22 mouse cellular contexts compared by ENCODE assay signal in the genomic region with DNA sequence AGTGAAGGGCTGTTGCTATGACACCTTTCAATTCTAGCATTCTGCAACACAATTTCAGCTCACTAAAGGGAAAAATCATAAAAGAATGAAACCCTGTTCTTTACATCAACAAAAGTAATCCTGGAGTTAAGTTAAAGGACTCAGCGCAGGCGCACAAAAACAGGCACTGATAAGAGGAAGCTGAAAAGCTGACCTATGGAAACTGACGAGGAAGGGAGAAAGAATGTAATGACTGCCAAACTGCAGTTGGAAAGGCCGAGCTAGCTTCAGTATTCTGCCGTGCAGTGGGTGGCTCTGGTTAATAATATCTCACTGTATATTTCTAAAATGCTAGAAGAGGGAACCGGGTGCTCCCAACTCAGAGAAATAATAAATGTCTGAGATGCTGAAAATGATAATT. TPM values are rescaled to one million over a fixed set of nuclear protein-coding genes. Genes with fewer than 3 reads are reported as not detected.
A peak's percentile ranks its signal among the peaks of the same experiment; 100 is the strongest.
DNase-seq lines count a peak whose midpoint lies in the region; ATAC-seq and TF ChIP-seq lines count a peak whose summit lies in the region.
"Had no signal": no experiment of that assay in that cellular context is flagged by ENCODE, and none has a peak within 500 bp of the region (broad histone marks: within the 10 kb centered on the region; RNA-seq: fewer than 3 reads in every experiment).

No protein-coding gene starts in this region.

- TF ChIP-seq POLR2A in bone marrow macrophage, adult 2 months (IDR thresholded peaks at IDR 0.05; ENCODE audit: borderline replicate concordance, low read depth, low read length) = no peak

- H3K27ac ChIP-seq in bone marrow macrophage, adult 2 months (ENCODE audit: insufficient read depth, low read depth, low read length) = peak overlapping the region; percentile 74
- H3K27ac ChIP-seq: embryonic facial prominence, embryonic 13.5 days; forebrain, embryonic 13.5 days; heart, embryonic 13.5 days; hindbrain, embryonic 15.5 days had no signal

- no peak overlapping the region for H3K4me3 ChIP-seq in bone marrow macrophage, adult 2 months (ENCODE audit: insufficient read depth, low read length)
- H3K4me3 ChIP-seq: embryonic facial prominence, embryonic 13.5 days; forebrain, embryonic 13.5 days; heart, embryonic 13.5 days; hindbrain, embryonic 15.5 days had no signal

- ATAC-seq in frontal cortex, adult (ENCODE audit: low TSS enrichment) = peak; percentile 50; the same call in 1 of the 2 replicates
- ATAC-seq in megakaryocyte, adult 5-6 weeks (ENCODE audit: poor library complexity, severe bottlenecking) = peak; percentile 56; the same call in 1 of the 2 replicates
- ATAC-seq: CD4-positive, CD25-positive, alpha-beta regulatory T cell, adult 4 months; forebrain, embryonic 13.5 days had no signal

- TF ChIP-seq CTCF in bone marrow macrophage, adult 2 months (IDR thresholded peaks at IDR 0.05; ENCODE audit: low read depth, low read length) = no peak

- DNase-seq in frontal cortex, postnatal 10 days (ENCODE audit: low spot score in 2 of 2) = no peak
- peak; percentile 21 for DNase-seq in layer of hippocampus, adult 11-12 months (ENCODE audit: low spot score)
- no peak for DNase-seq in layer of hippocampus, adult 9-10 months (ENCODE audit: low spot score)
- no peak for DNase-seq in thymus, postnatal 25 days
- DNase-seq in kidney, adult 11 months = no peak
- DNase-seq: adrenal gland, adult 8-10 months; adrenal gland, postnatal 36 days; B cell, adult 2 months; cerebellum, adult 18-20 months; cerebellum, adult 9-11 months; cerebellum, postnatal 36 days; gastrocnemius, postnatal 10 days had no signal

- peaks cover 12% of the 10 kb centered on the region for H3K4me1 ChIP-seq in bone marrow macrophage, adult 2 months (ENCODE audit: control insufficient read depth, insufficient read depth, low read length)
- H3K4me1 ChIP-seq: embryonic facial prominence, embryonic 13.5 days; forebrain, embryonic 13.5 days; hindbrain, embryonic 15.5 days had no signal

RNA-seq across cellular contexts. Expression of a gene that starts 10.2 kb away (rescaled TPM):
- polyA plus RNA-seq in bone marrow macrophage, adult 2 months (2012; ENCODE audit: insufficient read depth, insufficient read length, missing spikeins) = 20.6 and 24.7 TPM in 2 replicates
- 3.9 and 9.1 TPM in 2 replicates for total RNA-seq in megakaryocyte, adult 5-6 weeks (2015)
- total RNA-seq in megakaryocyte, adult 5-6 weeks (2017) = 3.0 and 4.7 TPM in 2 replicates
- total RNA-seq: heart, postnatal 25 days had no signal
- polyA plus RNA-seq: G1E had no signal

RNA-seq across cellular contexts. Expression of a gene that starts 41.7 kb away (rescaled TPM):
- polyA plus RNA-seq in bone marrow macrophage, adult 2 months (2012; ENCODE audit: insufficient read depth, insufficient read length, missing spikeins) = not detected in 2 replicates
- not detected in 2 replicates for total RNA-seq in megakaryocyte, adult 5-6 weeks (2015)
- total RNA-seq in megakaryocyte, adult 5-6 weeks (2017) = not detected in 2 replicates
- polyA plus RNA-seq: CD4-positive, CD25-positive, alpha-beta regulatory T cell, adult 4 months; G1E had no signal
